Mouse (Mus musculus) ZHBTc4 (cell line): Measurements from ENCODE around the gene Erp27.
"Not testable (repeated sequence)": the region's sequence is repeated elsewhere in the genome, so short reads cannot be mapped to it uniquely, and the experiment has no call there.

Source experiments
- DNase-seq: peaks from one replicate; pipeline ENCODE4 v3.0.0-alpha.2; 2011; ENCODE audit warnings: low read depth, low spot score

Gene Erp27

DNA sequence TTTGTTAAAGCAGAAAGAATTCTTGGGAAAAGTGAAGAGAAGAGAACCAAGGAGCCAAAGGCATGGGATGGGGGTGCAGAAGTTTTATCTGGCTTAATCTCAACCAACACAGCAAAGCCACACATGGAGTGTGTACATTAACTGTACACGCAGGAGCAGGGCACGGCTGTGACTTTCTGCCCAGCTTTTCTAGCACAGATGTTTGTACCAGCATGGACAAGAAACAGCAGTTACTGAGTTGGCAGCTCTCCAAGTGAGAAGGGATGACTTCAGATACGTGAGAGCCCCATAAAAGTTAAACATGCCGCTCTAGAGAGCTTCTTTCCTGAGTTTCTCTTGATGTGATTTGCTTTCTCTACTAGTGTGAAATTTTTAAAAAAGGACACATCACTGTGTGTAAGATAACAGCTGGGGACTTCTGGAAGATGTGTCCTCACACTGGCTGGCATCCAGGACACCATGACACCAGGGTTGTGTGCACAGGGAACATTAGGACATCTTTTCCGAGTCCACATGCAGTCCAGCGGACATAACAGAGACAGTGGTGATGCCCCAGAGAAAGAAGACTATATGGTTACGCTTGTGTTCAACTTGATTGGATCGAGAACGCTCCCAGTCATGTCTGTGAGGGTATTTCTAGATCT is 11.6 kb downstream of the Erp27 start:
- no peak for DNase-seq

DNA sequence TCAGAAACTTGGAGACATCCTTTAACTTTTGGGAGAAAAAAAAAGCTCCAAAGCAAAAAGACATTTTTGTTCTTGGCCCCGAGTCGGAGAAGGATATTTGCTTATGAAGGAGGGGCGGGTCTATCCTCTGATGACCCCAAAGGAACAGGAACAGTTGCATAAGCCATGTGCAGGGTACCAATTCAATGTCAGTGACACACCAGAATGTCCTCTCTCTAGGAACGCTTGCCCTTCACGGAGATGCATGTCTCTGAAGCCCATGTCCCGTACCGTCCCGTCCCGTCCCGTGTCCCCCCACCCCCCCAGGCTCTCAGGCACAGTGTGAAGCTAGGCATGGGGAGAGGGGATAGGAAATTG is 15.1 kb downstream of the Erp27 start:
- DNase-seq: no peak

DNA sequence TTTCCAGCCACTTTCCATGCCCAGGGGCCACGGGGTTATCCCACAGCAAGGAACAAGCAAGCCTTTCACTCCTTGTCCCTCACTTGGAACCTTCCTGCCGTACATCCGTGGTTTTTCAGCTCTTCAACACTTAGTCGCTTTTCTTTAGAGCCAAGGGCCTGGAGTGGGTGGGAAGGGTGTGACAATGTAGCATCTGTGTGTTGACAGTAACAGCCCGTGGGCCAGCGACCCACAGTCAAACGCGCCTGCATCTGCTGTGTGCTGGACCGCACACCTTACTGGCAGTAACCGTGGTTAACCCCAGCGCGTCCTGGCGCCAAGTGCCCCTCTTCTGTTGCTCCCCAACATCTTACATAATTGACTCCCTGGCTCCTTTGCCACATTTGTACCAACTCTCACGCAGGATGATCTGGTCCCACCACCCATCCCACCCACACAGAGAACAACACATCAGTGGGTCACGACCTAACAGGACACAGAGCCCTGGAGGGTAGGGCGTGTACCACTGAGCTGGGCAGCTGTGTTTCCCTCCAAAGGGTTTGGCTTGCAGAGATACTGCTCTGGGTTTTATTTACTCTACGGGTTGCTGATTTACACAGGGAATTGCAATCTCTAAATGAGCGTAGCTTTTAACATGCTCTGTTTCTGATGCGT is 15.6 kb downstream of the Erp27 start:
- DNase-seq: no peak

DNA sequence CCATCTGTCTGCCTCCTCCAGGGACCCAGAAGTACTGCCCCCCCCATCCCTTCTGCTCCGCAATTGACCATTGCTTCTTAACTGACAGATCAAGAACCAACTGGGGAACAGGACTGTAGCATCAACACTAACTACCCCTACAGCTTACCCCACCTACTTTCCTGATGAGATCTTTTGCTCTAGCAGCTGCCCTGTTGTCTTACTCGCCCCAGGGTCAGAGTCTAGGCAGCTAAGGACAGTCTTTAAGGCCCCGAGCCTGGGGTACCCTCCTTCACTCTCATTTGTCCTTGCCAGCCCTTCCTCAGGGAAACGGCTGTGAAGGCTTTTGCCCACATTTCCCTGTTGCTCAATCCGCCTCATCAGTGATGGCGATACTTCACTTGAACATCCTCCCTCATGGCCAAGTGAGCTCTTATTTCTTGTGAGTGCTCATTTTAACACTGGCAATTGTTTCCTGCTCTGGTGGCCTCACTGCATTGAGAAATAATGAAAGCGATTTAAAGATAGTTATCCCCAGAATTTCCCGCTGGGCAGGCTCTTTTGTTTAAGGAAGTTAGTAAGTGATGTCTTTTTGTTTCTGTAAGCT is 18.0 kb downstream of the Erp27 start:
- no peak for DNase-seq

DNA sequence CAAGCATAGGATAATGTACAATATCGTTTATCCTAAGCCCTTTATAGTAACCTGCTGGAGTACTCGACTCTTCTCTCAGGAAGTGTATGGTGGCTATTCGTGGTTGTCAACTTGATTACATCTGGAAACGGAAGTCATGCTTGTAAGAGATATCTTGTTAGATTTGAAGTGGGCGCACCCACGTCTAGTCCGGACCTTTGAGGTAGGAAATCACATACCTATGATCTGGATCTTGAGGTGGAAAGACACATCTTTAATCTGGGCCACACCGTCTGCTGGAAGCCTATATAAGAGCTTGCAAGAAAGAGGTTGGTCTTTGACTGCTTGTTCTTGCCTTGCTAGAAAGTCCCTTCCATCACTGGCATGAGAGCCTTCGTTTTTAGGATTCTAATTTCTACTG is 19.5 kb downstream of the Erp27 start:
- DNase-seq: no peak

DNA sequence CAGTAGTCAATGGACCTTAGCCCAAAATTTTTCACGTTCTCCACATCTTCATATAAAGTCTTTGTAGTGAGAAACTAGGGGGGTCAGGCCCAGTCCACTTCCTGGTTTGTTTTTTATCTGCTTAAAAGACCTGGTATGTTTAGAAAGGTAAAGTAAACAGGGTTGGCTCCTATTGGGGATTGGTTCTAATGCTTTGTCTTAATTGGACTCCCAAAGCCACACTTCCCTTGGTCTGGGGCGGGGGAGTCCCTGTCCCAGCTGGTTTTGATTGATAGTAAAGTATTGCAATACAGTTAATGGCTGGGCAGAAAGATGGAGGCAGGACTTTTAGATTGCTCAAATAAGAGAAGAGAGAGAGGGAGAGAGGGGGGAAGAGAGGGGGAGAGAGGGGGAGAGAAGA is 21.0 kb downstream of the Erp27 start:
- no peak for DNase-seq

DNA sequence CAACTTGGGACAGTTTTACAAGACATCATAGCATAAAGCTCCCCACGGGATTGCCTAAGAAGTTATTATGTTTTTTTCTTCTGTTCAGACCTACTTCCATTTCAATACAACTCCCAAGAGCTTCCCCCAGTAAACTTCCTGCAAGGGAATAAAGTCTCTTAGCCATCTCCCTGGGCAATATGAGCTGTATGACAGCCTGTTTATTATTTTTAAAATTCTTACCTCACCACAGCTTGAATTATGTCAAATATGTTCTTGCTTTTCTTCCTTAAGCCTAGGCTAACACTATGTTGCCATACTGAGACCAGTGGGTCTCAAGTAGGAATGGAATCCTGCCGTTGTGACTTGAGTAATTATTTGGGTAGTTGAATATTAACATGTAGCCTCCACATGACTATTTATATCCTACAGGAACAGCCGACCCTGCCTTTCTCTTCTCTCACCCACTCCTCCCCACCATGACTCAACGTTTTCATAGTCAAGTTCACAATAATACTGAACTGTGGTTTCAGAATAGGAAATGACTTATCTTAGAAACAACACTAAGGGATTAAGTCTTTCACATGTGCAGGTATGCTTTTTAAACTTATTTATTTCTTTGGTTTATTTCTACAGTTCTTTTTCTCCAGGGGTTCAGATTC is 21.5 kb downstream of the Erp27 start:
- DNase-seq: no peak

DNA sequence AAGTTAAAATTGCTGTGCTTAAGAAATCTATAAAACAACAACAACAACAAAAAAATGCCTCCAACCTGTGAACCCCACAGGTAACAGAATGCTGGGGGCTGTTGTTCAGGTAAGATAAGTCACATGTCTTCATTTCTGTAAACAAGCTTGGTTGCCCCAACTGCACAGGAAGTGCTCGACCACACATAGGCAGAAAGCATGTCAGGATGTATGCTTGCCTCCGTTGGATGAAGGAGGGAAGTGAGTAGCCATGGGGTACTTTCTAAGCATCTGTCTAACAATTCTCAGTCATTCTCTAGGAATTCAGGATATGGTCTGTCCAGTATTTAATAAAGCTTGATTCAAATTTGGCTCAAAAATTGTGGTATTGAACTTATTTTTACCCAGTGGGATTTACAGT is 23.0 kb downstream of the Erp27 start:
- no peak for DNase-seq

DNA sequence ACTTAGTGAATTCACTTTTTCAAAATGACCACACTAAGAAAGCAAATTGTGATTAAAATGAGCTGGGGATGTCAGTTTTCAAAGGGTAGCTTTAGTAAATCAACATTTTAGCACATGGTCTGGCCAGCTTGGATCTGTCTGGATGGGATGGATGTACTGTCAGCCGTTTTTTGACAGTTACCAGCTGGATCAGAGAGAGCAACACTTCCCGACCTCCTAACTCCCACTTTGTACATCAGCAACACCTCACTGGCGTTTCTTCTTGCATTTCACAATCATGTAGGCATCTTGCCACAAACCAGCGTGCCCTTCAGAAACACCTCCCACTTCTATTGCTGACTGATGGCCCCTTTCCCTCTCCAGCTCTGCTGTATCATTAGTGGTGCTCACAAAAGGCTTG is 23.8 kb downstream of the Erp27 start:
- no peak for DNase-seq

DNA sequence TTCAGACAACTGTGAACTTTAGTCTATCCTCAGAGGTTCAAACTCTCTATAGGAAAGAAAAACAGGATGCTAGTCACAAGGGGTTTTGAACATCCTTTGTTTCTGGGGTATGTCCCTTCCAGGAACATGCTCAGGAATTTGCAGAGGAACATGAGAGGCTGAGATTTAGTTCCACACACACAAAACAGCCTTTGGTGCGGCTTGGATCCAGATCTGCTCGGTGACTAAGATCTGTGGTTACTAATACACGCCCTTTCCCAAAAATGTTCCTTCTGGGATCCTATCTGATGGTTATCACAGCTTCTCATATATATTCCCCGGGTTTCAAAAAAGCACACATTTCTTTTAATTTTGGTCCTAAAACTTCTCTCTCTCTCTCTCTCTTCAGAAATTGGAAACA is 24.2 kb downstream of the Erp27 start:
- DNase-seq: no peak

DNA sequence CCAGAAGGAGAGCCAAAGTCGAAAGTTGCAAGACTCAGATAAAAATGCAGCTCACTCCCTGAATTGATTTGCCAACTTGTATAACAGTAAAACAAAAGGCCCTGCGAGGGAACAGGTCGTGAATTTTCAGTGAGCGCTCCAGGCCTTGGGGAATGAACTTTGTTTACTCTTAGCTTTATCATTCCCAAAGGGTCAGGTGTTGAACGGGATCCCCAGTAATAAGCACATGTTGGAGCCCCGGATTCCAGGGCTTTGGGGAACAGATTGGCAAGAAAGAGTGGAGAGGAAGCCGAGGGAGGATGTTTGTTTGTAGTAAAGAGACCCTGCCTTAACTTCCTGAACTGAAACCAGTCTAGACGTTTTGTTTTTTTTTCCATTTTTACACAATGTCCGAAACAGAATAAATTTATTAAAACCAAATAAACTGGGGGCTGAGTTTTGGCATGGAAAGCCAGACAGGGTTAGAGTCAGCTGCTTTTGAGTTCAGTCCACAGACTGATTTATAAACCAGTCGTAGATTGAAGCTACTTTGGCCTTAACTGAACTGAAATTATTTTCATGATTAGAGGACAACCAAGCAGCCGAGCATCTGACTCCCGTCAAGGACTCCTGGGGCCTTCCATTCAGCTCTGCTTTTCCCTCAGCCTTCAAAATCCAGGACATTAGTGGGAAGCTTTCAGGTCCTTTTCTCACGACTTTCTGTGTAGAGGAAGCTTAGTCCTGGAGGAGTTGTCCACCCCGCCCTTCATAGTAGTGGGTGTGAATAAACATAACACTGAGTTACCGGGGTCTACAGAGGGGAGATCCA is 27.2 kb downstream of the Erp27 start:
- DNase-seq: no peak

DNA sequence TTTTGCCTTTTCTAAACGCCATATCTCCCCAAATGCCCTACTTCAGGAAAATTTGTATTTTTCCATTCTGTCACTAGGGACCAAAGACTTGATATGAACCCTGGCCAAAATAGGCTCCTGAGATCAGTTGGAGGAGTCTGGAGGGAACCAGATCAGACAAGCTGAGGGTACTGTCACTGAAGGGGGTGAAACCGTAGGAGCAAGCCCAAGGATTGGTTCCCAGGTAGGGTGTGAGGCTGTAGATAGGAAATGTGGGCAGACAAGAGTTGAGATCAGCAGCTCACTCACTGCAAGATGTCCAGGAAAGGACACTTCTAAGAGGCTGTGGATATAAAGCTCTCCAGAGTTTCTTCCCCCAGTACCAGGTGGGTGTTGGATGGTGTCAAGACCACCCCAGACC is 30.0 kb downstream of the Erp27 start:
- DNase-seq: no peak

DNA sequence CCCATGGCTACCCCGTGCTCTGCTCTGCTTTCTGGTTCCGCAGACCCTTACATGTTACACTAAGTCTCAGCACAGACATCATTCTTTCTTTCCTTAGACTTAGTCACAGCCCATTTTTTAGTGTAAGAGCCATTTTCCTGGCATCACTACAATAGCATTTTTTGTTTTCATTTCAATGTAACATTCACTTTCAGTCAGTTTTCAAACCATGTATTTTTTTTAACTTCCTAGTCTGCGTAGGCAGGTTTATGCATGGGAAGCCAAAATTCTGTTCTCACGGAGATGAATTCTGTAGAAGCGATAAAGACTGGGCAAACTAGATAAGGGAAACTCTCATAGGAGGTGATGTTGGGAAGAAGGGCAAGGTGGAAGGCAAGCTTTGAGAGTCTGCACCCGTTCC is 32.4 kb downstream of the Erp27 start:
- no peak for DNase-seq

DNA sequence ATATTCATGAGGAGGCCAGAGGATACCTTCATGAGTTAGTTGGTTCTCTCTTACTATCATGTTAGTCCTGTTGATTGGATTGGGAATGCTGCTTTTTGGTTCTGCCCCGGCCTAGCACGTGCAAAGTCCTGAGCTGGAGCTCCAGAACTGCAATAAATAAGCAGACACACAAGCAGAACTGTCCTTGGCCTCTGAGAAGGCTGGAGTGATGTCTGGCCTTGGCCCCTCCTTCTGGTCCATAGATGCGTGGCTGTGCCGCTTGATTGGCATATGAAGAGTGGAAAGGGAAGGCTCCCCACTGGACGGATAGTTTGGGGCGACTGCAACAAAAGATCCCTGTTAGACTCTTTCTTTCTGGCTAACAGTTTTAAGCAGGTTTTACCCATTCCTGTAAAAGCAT is 32.9 kb downstream of the Erp27 start:
- DNase-seq: no peak

DNA sequence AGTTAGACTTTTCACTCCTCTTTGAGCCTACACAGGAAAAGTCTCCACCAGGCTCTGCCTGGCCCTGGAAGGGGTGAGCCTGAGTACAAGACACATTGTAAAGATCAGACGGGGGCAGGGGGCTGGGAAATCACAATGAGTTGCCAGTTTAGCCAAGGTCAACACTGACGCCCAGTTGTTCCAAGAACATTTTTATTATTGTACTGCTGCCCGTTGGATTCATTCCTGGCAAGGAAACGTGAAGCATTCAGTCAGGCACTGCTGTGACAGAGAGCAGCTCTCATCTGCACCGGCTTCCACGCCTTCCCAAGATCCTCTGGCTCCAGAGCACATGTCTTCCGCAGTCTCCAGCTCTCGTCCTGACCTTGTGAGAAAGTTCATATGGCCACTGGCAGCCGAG is 34.1 kb downstream of the Erp27 start:
- DNase-seq: no peak

DNA sequence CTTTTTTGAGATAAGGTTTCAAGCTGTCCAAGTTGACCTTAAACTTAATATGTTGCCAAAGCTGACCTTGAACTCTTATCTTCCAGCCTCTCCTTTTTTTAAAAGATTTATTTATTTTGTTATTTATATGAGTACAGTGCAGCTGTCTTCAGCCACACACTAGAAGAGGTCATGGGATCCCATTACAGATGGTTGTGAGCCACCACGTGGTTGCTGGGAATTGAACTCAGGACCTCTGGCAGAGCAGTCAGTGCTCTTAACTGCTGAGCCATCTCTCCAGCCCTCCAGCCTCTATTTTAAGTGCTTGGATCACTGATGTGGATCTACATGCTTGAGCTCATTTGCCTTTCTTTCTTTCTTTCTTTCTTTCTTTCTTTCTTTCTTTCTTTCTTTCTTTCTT is 37.2 kb downstream of the Erp27 start:
- not testable (repeated sequence) for DNase-seq

DNA sequence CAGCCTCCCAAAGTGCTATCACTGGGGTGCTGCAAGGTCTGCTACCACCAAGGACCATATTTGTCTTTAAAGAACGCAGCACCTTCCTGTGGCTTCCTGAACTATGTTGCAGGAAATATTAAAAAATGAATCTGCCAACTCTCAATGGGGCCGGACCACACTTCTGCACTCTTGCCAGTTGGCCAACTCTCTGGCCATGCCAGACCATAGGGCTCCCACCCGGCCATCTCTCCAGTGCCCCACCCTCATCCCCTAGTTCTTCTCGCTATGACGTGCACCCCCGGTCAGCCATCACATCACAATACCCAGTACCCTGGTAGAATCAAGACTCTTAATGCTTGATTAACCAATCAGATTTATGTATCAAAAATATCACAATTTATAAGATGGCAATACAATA is 38.0 kb downstream of the Erp27 start:
- no peak for DNase-seq

DNA sequence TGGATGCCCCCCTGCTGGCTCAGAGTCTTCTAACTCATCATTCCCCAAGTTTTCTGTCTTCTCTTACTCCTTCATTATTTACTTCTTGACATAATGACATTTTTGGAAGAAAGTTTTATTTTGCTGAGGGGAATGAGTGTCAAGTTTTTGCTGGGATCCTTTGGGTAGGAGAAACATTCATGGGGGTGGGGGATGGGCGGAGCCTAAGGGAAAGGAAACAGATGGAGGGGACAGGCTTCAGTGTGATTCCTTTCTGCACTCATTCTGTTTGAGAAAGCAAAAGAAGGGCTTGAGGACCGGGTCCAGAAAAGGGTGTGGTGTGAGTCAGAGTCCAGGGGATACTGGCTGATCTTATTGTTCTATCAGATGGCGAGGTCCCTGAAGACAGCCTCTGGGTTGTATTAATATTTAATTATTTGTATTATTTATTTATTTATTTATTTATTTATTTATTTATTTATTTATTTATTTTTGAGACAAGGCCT is 38.5 kb downstream of the Erp27 start:
- DNase-seq: no peak

DNA sequence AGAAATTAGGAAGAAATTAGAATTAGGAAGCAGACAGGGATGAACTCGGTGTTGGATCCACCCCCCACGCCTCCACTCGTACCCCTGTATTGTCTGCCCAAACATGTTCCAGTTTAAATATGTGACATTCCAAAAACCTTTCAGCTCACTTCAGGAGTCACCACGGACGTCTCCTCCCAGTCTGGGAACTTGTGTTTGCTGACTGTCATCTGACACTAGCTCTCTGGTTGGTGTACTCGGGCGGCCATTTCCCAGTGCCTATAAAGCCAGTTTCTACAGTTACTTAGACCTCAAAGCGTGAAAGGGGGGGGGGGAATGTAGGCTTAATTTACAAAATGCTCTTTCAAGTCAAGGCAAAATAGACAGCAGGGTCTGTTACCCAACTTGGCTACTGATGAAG is 40.3 kb downstream of the Erp27 start:
- no peak for DNase-seq

DNA sequence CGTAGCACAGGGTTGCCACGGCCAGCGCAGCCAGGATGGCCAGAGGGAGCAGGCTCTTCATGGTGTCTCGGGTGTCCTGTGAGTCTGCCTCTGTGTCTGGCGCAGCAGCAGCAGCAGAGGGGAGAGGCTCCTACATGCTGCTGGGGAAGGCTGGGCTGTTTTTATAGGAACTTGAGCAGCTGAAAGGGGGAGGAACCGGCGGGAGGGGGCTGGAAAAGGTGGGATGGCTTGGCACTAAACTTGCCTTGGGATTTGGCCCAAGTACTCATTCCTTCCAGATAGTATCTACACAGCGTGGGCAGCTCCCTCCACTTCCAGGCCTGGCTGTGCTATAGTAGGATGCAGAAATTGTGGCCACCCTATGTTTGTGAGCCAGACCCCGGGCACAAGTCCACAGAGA is 46.3 kb downstream of the Erp27 start, which contains the start of gene Mgp:
Gene Mgp (minus strand): TSS at position 154 of the 400 bp plus-strand sequence.
- DNase-seq: no peak

DNA sequence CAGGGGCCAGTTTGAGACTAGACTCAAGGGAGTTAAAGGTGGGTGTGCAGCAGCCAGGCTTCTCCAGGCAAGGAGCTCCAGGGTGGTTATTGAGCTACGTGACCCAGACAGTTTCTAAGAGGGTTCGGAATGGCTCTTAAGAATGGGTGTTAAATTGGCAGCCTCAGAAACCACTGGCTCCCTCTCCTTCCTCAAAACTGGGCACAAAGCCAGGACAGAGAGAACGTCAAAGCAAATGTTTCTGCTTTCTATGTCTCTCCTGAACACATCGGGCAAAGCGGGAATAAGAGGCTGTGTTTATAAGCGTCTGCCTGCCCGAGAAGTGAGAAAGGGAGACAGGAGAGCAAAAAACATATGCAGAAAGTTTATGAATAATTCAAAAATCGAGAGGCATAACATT is 47.4 kb downstream of the Erp27 start:
- no peak for DNase-seq

DNA sequence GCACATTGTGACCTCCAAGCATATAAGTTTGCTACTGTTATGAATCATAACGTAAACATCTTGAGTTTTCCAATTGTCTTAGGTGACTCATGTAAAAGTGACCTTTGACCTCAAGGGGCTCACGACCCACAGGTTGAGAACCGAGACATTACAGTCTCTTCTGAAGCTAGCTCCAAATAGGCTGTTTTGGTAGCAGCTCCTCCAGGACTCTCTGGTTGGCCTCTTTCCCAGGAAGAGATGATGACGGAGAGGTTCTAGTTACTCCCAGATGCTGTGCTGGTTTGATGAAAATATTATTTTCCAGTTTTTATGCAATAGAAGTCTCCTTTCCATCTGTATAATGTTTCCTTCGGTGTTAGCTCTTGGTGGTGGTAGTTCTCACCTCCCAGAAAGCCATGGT is 53.1 kb downstream of the Erp27 start:
- DNase-seq: no peak
